Mouse (Mus musculus) megakaryocyte, embryonic 14.5 days (primary cell): Measurements from ENCODE around the gene Habp4.

Experiments
- FLI1 ChIP-seq: IDR thresholded peaks from 2 replicates; pipeline ENCODE4 v1.6.1; 2012; ENCODE audit warnings: low read length, inconsistent platforms, mixed read lengths
- GATA1 ChIP-seq: IDR thresholded peaks from 3 replicates; pipeline ENCODE4 v1.6.1; 2012; ENCODE audit warnings: mixed read lengths, low read length, inconsistent platforms, borderline replicate concordance

- no peak for TF ChIP-seq GATA1
- no peak for TF ChIP-seq FLI1
Measured at GRCm38 (mm10) chr13:64197899-64198298, 36.3 kb downstream of the Habp4 start.
